Mouse (Mus musculus): ENCODE results near the gene Jmjd8.
A peak's percentile ranks its signal among the peaks of the same experiment; 100 is the strongest.
"Not testable (repeated sequence)": the region's sequence is repeated elsewhere in the genome, so short reads cannot be mapped to it uniquely, and the experiment has no call there.

The Jmjd8 gene

DNA sequence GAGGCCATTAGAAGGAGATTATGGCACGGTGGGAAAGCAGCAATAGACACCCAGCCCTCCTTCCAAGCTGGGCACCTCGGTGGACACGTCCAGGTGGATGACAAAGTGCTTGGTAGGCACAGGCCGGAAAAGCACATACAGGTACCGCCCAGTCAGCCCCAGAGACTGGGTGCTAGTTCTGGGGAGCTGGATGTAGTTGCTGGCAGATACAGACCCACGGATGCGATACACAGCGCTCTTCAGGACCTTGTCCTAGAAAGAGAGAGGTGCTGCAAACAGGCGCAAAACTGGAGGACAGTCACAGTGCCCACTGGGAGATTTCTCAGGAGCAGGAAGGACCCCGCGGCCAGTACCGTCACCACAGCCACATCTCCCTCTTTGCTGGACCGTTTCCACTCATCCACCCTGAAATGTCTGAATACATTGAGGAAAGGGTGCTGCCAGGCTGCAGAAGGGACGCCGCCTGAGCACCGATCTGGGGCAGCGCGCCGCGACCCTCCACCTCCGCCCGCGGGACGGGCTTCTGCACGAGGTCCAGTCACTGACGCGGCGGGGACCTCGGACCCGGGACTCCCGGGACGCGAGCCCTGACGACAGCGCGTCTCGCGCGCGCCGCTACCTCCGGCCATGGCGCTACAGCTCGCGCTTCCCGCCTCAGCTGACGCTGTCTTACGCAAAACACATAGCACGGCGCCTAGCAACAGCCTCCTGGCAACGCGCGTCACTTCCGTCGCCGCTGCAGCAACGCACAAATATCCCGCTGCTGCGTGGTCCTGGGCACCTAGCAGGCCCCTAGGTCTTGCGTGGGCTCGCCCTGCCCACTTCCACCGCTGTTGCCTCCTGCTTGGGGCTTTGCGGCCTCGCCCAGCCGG is 32.4 kb downstream of the Jmjd8 start, which contains the start of gene Wdr90:
TSS of gene Wdr90 (minus strand) at position 670 of the 872 bp plus-strand sequence.
- DNase-seq (ENCODE audit: low spot score) = peak; percentile 91

DNA sequence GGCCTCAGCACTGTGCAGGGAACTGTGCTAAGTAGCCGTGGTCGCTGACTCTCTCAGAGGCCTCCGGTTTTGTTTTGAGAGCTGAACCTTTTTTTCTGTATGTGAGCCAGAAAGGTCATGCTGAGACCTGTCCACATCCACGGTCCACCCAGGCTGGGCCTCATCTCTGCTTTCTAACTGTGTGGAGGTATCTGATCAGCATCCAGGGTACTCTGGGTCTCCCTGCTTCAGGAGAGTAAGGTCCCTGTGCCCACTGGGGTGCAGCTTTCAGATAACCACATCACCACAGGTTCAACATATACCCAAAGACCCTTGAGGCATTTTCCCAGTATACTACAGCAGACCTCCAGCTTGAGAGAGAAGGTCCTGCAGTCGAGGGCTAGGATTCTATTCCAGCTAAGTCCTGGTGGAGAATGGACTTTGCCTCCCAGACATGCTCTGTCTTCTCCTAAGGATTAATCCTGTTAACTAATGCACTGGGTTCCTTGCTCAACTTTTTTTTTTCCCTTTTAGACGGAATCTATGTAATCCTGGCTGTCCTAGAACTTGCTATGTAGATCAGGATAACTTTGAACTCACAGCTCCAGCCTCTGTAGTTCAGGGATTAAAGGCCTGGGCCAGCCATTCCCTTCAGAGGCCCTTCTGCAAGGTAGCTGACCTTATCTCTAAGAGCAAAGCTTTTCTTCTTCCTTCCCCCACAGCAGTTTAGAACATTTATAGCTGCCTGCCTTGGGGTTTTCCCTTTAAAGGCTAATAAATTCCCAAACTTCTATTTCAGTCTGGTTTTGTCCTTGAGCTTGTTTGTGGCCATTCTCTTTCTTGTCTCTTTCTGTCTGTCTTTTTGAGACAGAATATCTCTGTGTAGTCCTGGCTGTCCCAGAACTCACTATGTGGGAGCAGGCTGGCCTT is 33.3 kb downstream of the Jmjd8 start:
- no peak for DNase-seq (ENCODE audit: low spot score)

- no peak for DNase-seq (ENCODE audit: low spot score)
Measured at GRCm38 (mm10) chr17:25863681-25864080, 35.0 kb downstream of the Jmjd8 start.

DNA sequence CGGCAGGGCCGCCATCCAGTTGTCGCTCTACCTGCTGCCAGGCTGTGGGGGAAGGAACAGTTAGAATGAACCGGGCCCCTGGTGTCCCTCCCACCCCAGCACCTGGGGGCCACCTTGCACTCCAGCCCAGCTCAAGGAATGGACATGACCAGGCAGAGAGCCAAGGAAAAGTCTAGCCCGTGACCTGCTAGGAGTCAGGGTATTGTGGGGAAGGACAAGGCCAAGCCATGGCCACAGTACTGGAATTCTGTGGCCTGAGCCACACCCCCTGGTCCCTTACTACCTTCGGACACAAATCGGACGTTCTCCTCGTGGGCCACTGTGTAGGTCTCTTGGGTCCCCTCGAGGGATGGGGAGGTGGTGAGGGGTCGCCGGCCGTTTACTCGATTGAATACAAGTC is 35.6 kb downstream of the Jmjd8 start:
- no peak for DNase-seq (ENCODE audit: low spot score)

GRCm38 (mm10) chr17:25865288-25865687 is 36.6 kb downstream of the Jmjd8 start:
- DNase-seq (ENCODE audit: low spot score) = no peak

DNA sequence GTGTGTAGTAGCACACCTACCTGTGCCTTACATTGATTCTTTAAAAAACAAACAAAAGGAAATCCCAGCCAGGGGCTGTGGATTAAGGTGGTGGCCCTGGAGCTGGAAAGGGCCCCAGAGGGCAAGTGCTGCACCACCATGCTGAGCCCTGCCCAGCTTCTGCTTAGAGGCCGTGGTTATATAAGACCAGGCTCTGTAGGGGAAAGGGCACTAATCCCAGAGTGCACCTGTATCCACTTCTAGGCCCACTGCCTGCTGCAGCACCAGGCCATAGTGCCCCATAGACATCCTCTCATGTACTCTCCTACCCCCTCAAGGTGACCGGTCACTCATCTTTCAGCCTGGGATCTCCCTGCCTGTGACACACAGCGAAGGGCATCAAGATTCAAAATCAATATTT is 37.5 kb downstream of the Jmjd8 start:
- DNase-seq (ENCODE audit: low spot score) = no peak

DNA sequence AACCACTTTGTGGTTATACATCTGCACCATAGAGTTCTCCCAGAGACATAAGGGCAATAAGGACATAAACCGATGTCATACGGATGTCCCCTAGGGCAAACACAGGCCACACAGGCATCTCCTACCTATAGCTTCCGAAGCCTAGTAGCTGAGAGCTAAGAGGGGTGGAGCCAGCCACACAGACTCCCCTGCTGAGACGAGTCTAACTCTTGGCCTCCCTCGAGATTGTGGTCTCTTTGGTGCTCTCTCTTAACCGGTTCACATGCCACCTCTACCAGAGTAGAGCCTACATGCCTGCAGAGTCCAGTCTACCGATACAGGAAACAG is 38.8 kb downstream of the Jmjd8 start:
- DNase-seq (ENCODE audit: low spot score) = no peak

DNA sequence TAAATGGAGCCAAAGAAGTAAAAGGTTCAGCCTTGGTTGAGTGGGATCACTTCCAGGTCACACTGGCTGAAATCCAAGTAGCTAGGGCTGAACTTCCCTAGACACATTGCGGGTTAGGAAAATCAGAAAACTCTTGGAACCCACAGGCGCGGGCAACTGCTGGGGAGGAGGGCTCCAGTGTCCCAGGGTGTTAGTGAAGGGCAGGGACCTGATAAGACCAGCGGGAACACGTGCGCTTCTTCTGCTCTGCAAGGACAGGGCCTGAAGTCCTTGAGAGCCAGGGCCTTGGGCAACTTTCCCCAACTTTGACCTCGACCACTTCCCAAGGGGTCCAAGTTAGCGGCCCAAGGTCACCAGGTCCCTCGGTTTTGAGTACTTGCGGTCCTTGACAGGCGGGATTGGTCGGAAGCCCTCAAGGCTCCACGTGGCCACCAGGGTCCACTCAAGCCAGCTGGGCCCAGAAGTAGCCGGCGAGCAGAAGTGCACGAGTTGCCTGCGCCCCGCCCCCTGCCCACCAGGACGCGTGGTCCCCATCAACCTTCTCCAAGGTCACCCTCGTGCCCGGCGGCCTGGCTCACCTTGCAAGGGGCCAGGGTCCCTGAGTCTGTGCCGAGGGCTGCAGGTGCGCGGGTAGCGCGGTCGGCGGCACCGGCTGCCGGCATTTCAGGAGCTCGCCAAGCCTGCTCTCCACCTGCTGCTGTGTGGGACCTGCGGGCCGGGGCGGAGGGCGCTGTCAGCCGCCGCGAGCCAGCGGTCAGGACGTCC is 39.4 kb downstream of the Jmjd8 start:
- DNase-seq (ENCODE audit: low spot score) = peak; percentile 45

- DNase-seq (ENCODE audit: low spot score) = peak; percentile 77
Measured at GRCm38 (mm10) chr17:25868601-25869191, 40.0 kb downstream of the Jmjd8 start, which contains the start of gene Mcrip2. TSS of gene Mcrip2 (minus strand) at chr17:25868764.

- no peak for DNase-seq (ENCODE audit: low spot score)
Measured at GRCm38 (mm10) chr17:25869498-25869897, 40.8 kb downstream of the Jmjd8 start.

DNA sequence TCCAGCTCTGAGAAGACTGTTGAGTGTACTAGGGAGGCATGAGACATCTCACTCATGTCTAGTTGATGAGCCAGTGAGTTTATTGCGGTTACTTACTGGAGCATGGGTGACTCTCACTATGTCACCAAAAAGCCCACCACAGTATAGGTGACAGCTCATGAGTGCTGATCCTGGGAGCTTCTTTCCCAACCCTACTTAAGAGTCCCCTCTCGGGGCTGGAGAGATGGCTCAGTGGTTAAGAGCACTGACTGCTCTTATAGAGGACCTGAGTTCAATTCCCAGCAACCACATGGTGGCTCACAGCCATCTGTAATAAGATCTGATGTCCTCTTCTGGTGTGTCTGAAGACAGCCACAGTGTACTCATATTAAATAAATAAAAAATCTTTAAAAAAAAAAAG is 41.3 kb downstream of the Jmjd8 start:
- no peak for DNase-seq (ENCODE audit: low spot score)

DNA sequence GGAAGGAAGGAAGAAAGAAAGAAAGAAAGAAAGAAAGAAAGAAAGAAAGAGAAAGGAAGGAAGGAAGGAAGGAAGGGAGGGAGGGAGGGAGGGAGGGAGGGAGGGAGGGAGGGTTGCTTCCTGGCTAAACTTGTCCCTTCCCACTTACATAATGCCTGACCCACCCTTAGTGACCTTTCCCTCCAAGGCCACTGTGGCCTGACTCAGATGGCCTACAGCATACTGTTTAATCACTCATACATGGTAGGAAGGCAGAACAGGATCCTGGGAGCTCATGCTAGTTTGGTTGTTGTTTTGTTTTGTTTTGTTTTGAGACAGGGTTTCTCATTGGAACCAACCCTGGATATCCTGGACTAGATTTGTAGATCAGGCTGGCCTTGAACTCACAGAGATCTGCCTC is 42.9 kb downstream of the Jmjd8 start:
- DNase-seq (ENCODE audit: low spot score) = not testable (repeated sequence)

GRCm38 (mm10) chr17:25872676-25873075 is 44.0 kb downstream of the Jmjd8 start:
- no peak for DNase-seq (ENCODE audit: low spot score)

DNA sequence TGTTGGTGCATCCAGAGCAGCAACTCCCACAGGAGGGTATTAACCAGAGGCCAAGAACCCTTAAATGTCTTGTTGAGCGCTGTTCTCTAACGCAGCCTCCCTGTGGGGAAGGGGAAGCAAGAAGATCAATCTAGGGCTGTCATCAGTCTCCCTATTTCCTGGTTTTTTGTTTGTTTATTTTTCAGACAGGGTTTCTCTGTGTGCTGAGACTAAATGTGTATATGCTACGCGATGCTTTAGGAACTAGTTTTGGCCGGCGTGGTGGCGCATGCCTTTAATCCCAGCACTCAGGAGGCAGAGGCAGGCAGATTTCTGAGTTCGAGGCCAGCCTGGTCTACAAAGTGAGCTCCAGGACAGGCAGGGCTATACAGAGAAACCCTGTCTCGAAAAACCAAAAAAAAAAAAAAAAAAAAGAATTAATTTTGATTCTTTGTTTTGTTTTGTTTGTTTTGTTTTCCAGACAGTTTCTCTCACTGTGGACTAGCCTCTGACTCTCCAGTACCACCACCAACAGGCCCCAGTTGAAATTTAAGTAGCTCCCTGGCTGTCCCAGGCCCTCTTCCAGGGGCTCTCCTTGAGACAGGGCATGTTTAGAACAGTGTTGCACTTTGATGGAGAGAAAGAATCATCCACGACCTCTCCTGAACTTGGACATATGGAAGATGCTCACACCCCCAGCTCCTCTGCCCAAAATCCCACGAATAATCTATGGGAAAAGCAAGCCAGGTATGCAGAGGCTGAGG is 44.9 kb downstream of the Jmjd8 start:
- DNase-seq (ENCODE audit: low spot score) = no peak

DNA sequence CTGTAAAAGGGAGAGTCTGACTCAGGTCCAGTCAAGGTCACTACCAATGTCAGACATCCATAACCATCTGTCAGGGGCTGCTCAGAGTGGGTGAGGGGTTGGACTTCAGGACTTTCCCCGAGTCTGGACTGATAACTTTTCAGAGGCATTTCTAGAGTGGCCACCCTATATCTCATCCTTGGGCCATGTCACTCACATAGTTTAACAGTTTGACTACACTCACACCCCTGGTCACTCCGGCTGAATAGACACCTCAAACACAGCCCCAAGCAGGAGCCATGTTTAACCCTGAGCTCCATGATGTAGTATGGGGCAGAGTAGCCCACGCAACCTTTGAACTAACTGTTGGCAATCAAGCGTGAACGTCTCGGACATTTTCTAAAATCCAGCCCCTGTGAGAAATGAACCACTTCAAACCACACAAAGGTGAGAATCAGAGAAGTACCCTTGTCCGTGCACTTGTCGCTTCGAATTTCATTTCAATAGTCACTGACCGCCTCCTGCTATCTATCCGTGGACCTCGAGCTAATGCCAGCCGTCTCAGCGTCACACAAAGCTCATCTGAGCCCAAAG is 45.6 kb downstream of the Jmjd8 start:
- DNase-seq (ENCODE audit: low spot score) = no peak

GRCm38 (mm10) chr17:25874721-25875170 is 46.1 kb downstream of the Jmjd8 start, which contains the start of gene Mettl26:
TSS of gene Mettl26 (plus strand) at chr17:25875074.
- DNase-seq (ENCODE audit: low spot score) = peak; percentile 88

GRCm38 (mm10) chr17:25875171-25876136 is 46.8 kb downstream of the Jmjd8 start:
- DNase-seq (ENCODE audit: low spot score) = peak; percentile 85

- no peak for DNase-seq (ENCODE audit: low spot score)
Measured at GRCm38 (mm10) chr17:25876347-25876915, 47.8 kb downstream of the Jmjd8 start.

DNA sequence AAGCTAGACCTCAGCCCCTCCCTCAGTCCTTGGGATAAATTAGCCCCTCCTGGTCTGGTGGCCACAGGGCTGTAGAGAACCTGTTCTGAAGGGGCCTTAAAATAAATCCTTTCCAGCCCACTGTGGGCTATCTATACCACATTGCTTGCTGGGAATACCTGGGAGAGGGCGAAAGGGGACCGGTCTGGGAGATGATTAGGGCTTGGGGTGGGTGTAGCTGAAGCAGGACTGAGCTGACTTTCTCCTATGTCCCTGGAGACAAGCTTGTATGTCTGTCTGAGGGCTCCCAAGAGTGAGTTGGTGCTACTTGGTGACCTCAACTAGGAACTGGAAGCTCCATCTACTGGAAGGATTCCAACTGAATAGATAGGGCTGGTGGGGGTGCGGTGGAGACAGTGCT is 48.4 kb downstream of the Jmjd8 start:
- no peak for DNase-seq (ENCODE audit: low spot score)

Measured in MN1 (cell line).